Mouse (Mus musculus): ENCODE results near the gene Ankfy1. TPM values are rescaled to one million over a fixed set of nuclear protein-coding genes. Genes with fewer than 3 reads are reported as not detected.
A peak's percentile ranks its signal among the peaks of the same experiment; 100 is the strongest.

Gene Ankfy1
- polyA plus RNA-seq, 1 experiment from 2014 or later, result 5.0 TPM

- no peaks in the 10 kb centered on the region for H3K4me1 ChIP-seq (ENCODE audit: insufficient read depth)
- H3K4me2 ChIP-seq (ENCODE audit: low read depth, low read length), result no peak overlapping the region
- peak overlapping the region; percentile 29 for H3K27ac ChIP-seq (ENCODE audit: low read depth)
- ATAC-seq (no peak), DNase-seq (no peak)
- WGBS (ENCODE audit: insufficient replicate concordance), result 71% methylated on average over 1 of the region's 1 CpGs
- peaks cover 41% of the 10 kb centered on the region for H3K36me3 ChIP-seq (replicated peaks; ENCODE audit: insufficient read depth, low read length)
- no peak overlapping the region for H3K4me3 ChIP-seq (ENCODE audit: low read depth, low read length)
- TF ChIP-seq EP300 (IDR thresholded peaks at IDR 0.05; ENCODE audit: low read depth) (no peak), CTCF (IDR thresholded peaks at IDR 0.05; ENCODE audit: low read depth) (no peak)
- no peaks in the 10 kb centered on the region for H3K27me3 ChIP-seq (ENCODE audit: insufficient read depth, low read length)
- no peaks in the 10 kb centered on the region for H3K9me3 ChIP-seq (ENCODE audit: low read length)
- H3K9ac ChIP-seq (replicated peaks), result 0 out of 2 replicates have a peak overlapping the region, but pooled peaks have one; percentile 18
These were observed 49.2 kb downstream of the Ankfy1 start for GRCm38 (mm10) chr11:72739048-72739447.

- H3K4me1 ChIP-seq (ENCODE audit: insufficient read depth), result no peaks in the 10 kb centered on the region
- no peak overlapping the region for H3K27ac ChIP-seq (ENCODE audit: low read depth)
- H3K36me3 ChIP-seq (replicated peaks; ENCODE audit: insufficient read depth, low read length), result peaks cover 93% of the 10 kb centered on the region
- no peak for DNase-seq
- ATAC-seq, result no peak
- H3K9me3 ChIP-seq (ENCODE audit: low read length), result no peaks in the 10 kb centered on the region
- H3K4me2 ChIP-seq (ENCODE audit: low read depth, low read length), result no peak overlapping the region
- WGBS (ENCODE audit: insufficient replicate concordance), result 34% methylated on average over 2 of the region's 2 CpGs
- H3K4me3 ChIP-seq (ENCODE audit: low read depth, low read length), result no peak overlapping the region
- H3K9ac ChIP-seq (replicated peaks), result no peak overlapping the region
- TF ChIP-seq EP300 (IDR thresholded peaks at IDR 0.05; ENCODE audit: low read depth), result no peak
- TF ChIP-seq CTCF (IDR thresholded peaks at IDR 0.05; ENCODE audit: low read depth), result peak; percentile 43
- no peaks in the 10 kb centered on the region for H3K27me3 ChIP-seq (ENCODE audit: insufficient read depth, low read length)
These were observed 62.1 kb downstream of the Ankfy1 start for GRCm38 (mm10) chr11:72751956-72752355.

DNA sequence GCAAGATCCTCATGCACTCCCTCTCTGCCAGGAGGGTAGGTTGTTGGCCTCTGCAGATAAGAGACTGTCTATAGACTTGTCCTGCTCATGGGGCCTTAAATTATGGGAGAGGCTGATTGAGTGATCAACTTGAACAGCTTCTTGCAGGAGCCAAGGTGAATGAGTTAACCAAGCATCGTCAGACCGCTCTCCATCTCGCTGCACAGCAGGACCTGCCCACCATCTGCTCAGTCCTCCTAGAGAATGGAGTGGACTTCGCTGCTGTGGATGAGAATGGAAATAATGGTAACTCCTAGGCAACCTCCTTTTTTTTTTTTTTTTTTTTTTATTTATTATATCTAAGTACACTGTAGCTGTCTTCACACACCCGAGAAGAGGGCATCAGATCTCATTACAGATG lies 68.5 kb downstream of the Ankfy1 start:
- no peak for DNase-seq
- no peak for ATAC-seq
- TF ChIP-seq EP300 (IDR thresholded peaks at IDR 0.05; ENCODE audit: low read depth) (no peak), CTCF (IDR thresholded peaks at IDR 0.05; ENCODE audit: low read depth) (no peak)
- Histone ChIP-seq H3K4me1 (ENCODE audit: insufficient read depth) (no peaks in the 10 kb centered on the region), H3K9ac (replicated peaks) (no peak overlapping the region), H3K4me3 (ENCODE audit: low read depth, low read length) (no peak overlapping the region), H3K27ac (ENCODE audit: low read depth) (no peak overlapping the region), H3K27me3 (ENCODE audit: insufficient read depth, low read length) (no peaks in the 10 kb centered on the region), H3K4me2 (ENCODE audit: low read depth, low read length) (no peak overlapping the region), H3K9me3 (ENCODE audit: low read length) (no peaks in the 10 kb centered on the region), H3K36me3 (replicated peaks; ENCODE audit: insufficient read depth, low read length) (peaks cover 89% of the 10 kb centered on the region)
- WGBS (ENCODE audit: insufficient replicate concordance), result 90% methylated on average over 5 of the region's 5 CpGs

GRCm38 (mm10) chr11:72759581-72759980 lies 69.8 kb downstream of the Ankfy1 start:
- TF ChIP-seq CTCF (IDR thresholded peaks at IDR 0.05; ENCODE audit: low read depth) (no peak), EP300 (IDR thresholded peaks at IDR 0.05; ENCODE audit: low read depth) (no peak)
- no peak for ATAC-seq
- H3K27me3 ChIP-seq (ENCODE audit: insufficient read depth, low read length), result no peaks in the 10 kb centered on the region
- H3K27ac ChIP-seq (ENCODE audit: low read depth), result no peak overlapping the region
- WGBS (ENCODE audit: insufficient replicate concordance), result 89% methylated on average over 6 of the region's 6 CpGs
- no peaks in the 10 kb centered on the region for H3K4me1 ChIP-seq (ENCODE audit: insufficient read depth)
- peaks cover 90% of the 10 kb centered on the region for H3K36me3 ChIP-seq (replicated peaks; ENCODE audit: insufficient read depth, low read length)
- no peaks in the 10 kb centered on the region for H3K9me3 ChIP-seq (ENCODE audit: low read length)
- no peak overlapping the region for H3K4me2 ChIP-seq (ENCODE audit: low read depth, low read length)
- H3K4me3 ChIP-seq (ENCODE audit: low read depth, low read length), result no peak overlapping the region
- DNase-seq, result no peak
- H3K9ac ChIP-seq (replicated peaks), result no peak overlapping the region

- no peaks in the 10 kb centered on the region for H3K27me3 ChIP-seq (ENCODE audit: insufficient read depth, low read length)
- no peak overlapping the region for H3K4me2 ChIP-seq (ENCODE audit: low read depth, low read length)
- H3K9me3 ChIP-seq (ENCODE audit: low read length), result no peaks in the 10 kb centered on the region
- 84% methylated on average over 1 of the region's 1 CpGs for WGBS (ENCODE audit: insufficient replicate concordance)
- no peak overlapping the region for H3K9ac ChIP-seq (replicated peaks)
- TF ChIP-seq EP300 (IDR thresholded peaks at IDR 0.05; ENCODE audit: low read depth) (no peak), CTCF (IDR thresholded peaks at IDR 0.05; ENCODE audit: low read depth) (no peak)
- ATAC-seq, result no peak
- no peak overlapping the region for H3K27ac ChIP-seq (ENCODE audit: low read depth)
- no peaks in the 10 kb centered on the region for H3K4me1 ChIP-seq (ENCODE audit: insufficient read depth)
- DNase-seq, result no peak
- no peak overlapping the region for H3K4me3 ChIP-seq (ENCODE audit: low read depth, low read length)
- H3K36me3 ChIP-seq (replicated peaks; ENCODE audit: insufficient read depth, low read length), result peaks cover 82% of the 10 kb centered on the region
These were observed 71.0 kb downstream of the Ankfy1 start for GRCm38 (mm10) chr11:72760781-72761180.

DNA sequence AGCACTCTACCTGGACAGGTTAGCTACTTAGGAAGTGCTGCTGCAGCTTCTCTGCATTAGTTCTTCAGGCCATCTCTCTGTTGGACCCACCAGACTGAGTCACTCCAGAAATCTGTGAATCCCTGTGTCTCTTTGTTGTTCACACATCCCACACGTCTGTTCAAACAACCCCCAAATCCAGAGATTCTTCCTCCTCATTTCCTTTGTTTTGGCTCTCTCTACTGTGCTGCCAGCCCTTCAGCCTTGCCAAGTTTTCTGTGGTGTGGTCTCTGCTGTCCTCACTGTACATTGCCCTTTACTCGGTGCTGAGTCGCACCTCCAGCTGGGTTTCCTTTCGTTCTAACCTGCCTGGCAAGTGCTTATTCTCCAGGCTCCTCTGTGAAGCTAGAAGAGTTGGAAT lies 74.5 kb downstream of the Ankfy1 start:
- Histone ChIP-seq H3K4me3 (ENCODE audit: low read depth, low read length) (no peak overlapping the region), H3K9ac (replicated peaks) (no peak overlapping the region), H3K9me3 (ENCODE audit: low read length) (no peaks in the 10 kb centered on the region), H3K27me3 (ENCODE audit: insufficient read depth, low read length) (no peaks in the 10 kb centered on the region), H3K4me2 (ENCODE audit: low read depth, low read length) (no peak overlapping the region), H3K27ac (ENCODE audit: low read depth) (no peak overlapping the region), H3K36me3 (replicated peaks; ENCODE audit: insufficient read depth, low read length) (peaks cover 67% of the 10 kb centered on the region), H3K4me1 (ENCODE audit: insufficient read depth) (no peaks in the 10 kb centered on the region)
- DNase-seq (no peak), ATAC-seq (no peak)
- WGBS (ENCODE audit: insufficient replicate concordance), result 89% methylated on average over 4 of the region's 4 CpGs
- TF ChIP-seq CTCF (IDR thresholded peaks at IDR 0.05; ENCODE audit: low read depth) (no peak), EP300 (IDR thresholded peaks at IDR 0.05; ENCODE audit: low read depth) (no peak)

DNA sequence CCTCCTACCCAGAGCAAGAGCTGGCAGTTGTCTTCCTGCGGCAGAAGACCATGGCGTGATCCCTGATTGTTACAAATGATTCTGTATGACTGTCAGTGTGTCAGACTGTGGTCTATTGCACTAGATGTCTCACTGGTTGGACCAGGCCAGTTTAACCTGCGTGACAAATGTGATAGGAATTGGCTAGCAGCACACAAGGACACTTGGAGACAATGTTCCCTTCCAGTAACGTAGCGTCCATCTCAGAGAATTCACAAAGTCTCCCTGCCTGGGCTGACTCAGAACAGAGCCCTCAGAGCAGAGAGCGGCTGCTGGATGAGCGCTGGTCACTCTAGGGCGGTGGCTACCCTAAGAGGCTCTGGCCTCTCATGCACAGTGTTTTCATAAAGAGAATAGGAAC lies 77.9 kb downstream of the Ankfy1 start:
- H3K4me2 ChIP-seq (ENCODE audit: low read depth, low read length), result no peak overlapping the region
- peaks cover 49% of the 10 kb centered on the region for H3K36me3 ChIP-seq (replicated peaks; ENCODE audit: insufficient read depth, low read length)
- ATAC-seq (no peak), DNase-seq (no peak)
- H3K9ac ChIP-seq (replicated peaks), result no peak overlapping the region
- no peaks in the 10 kb centered on the region for H3K9me3 ChIP-seq (ENCODE audit: low read length)
- no peaks in the 10 kb centered on the region for H3K4me1 ChIP-seq (ENCODE audit: insufficient read depth)
- TF ChIP-seq EP300 (IDR thresholded peaks at IDR 0.05; ENCODE audit: low read depth) (no peak), CTCF (IDR thresholded peaks at IDR 0.05; ENCODE audit: low read depth) (no peak)
- H3K27ac ChIP-seq (ENCODE audit: low read depth), result no peak overlapping the region
- H3K27me3 ChIP-seq (ENCODE audit: insufficient read depth, low read length), result no peaks in the 10 kb centered on the region
- WGBS (ENCODE audit: insufficient replicate concordance), result 90% methylated on average over 8 of the region's 8 CpGs
- H3K4me3 ChIP-seq (ENCODE audit: low read depth, low read length), result no peak overlapping the region
